Mouse (Mus musculus): ENCODE data around the gene Rab11fip5.

GRCm38 (mm10) chr6:85377876-85378275 is 3.4 kb upstream of the Rab11fip5 start:
- TF ChIP-seq CTCF (IDR thresholded peaks at IDR 0.05; ENCODE audit: borderline replicate concordance, insufficient read depth, low read depth, low read length) (no peak), POLR2A (IDR thresholded peaks at IDR 0.05; ENCODE audit: borderline replicate concordance, insufficient read depth, low read length) (no peak)

All from cerebellum, adult 2 months (tissue).